Mouse (Mus musculus) gastrocnemius, postnatal 36 days (tissue): ENCODE data around the gene Krt25. TPM values are rescaled to one million over a fixed set of nuclear protein-coding genes. Genes with fewer than 3 reads are reported as not detected.

Experiments
- DNase-seq, 2 experiments: peaks; one replicate each; pipeline ENCODE4 v3.0.0; 2022
- intact Hi-C: fragments of 180-260 bp; cut with DNase I; formaldehyde crosslinking; loops from one replicate; pipeline ENCODE4 v1.15.1; 2025
- total RNA-seq, 2 experiments: library from RNA; stranded (reverse); gene quantifications; 2 replicates each; pipeline ENCODE4 v1.2.3; 2021

The Krt25 gene
- total RNA-seq, 2 experiments from 2014 or later: not detected

DNA sequence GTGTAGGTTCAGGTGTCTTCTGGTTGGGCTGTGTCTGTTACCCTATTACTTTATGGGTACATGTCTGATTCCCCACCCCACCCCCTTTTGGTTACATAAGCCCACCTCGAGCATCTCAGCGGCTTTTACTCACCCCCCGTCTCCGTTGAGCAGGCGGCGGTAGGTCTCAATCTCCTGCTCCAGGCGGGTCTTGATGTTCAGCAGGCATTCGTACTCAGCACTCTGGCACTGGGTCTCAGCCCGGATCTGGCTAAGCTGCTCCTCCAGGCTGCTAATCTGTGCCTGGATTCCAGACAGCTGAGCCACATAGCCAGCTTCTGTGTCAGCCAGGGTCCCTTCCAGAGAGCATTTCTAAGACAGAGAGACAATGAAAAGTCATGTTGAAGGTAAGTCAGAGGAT, 41.6 kb downstream of the Krt25 start:
- intact Hi-C loops: no loop called here
- DNase-seq: no peak

- intact Hi-C loops: no loop called here
- no peak for DNase-seq
These were observed 42.8 kb downstream of the Krt25 start for GRCm38 (mm10) chr11:99279986-99280385.

DNA sequence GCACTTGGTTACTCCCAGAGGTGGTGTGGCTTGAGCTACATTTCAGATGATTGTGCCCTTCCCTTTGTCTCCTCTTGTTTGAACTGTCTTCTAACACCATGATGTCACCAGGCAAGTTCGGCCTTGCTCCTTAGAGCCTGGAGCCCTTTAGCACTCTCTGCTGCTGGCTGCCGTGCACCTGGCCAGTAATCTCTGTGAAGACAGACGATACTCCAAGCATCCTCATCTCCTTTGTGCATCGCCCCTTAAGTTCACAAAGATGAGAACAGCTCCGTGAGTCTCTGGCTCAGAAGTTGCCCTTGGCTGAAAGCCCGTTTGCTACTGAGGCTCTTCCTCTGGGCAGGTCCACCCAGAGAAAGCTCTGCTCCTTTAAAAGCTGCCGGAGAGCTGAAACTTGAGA, 46.0 kb downstream of the Krt25 start:
- intact Hi-C loops: no loop called here
- no peak for DNase-seq

DNA sequence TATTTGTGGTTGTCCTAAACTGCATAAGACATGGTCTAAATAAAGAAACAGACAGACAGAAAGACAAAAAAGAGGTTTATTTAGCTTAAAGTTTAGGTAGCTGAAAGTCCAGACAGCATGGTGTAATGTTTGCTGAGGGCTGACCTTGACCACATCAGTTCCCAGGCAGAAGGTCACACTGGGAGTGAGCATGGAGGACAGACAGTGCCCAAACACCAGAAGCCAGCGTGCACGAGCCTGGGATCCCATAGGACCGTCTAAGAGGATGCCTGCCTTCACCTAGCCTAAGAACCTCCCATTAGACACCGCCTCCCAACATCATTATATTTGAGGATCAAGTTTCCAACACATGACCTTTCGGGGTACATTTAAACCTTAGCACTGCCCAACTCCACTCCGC, 47.1 kb downstream of the Krt25 start:
- no peak for DNase-seq
- intact Hi-C loops: no loop called here

DNA sequence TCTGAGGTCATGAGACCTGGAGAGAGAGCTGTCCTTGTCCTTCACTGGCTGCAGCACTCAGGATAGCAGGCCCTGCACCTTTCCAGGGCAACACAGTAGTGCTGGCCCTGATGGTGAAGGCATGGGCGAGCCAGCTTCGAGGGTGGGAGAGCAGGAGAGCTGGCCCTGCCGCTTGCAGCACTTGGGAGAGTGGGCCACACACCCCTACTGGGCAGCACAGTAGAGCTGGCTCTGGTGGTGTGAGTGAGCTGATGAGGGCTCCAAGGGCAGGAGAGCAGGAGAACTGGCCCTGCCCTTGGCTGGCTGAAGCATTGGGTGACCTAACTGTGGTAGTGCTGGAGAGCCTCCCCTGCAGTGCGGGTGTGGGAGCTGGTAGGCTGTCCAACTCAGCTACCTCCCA, 50.0 kb downstream of the Krt25 start:
- intact Hi-C loops: no loop called here
- DNase-seq: no peak

- no peak for DNase-seq
These were observed 53.6 kb downstream of the Krt25 start for GRCm38 (mm10) chr11:99269192-99269591.

DNA sequence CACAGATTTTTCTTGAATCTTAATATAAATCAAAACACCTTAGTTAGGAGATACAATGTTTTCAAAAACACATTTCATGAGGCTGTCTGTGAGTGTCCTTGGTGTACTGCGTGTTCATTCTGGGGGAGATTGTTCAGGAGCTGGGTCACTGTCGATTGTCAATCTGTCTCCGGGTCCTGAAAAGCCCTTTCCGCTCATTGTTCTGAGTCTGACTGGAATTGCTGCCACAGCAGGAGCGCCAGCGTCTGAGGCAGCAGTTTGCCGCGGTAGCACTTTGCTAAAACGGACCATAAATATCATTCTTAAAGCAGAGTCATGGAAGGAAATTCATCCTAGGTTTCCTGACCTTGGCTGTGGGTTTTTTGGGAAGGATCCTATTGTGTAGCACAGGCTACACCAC, 57.0 kb downstream of the Krt25 start:
- intact Hi-C loops: no loop called here
- DNase-seq: no peak

More at GRCm38 (mm10) chr11:99269192-99269591, 53.6 kb downstream of the Krt25 start:
- intact Hi-C loops: no loop called here

Other genes with a start within 250 kb of the Krt25 start
- not detected for gene Tns4, start 233.6 kb downstream of the Krt25 start, total RNA-seq
- not detected for gene Ccr7, start 167.9 kb downstream of the Krt25 start, total RNA-seq
- gene Smarce1, start 91.9 kb downstream of the Krt25 start, total RNA-seq: 10 to 100 TPM; 26.2 to 31.9 TPM
- 1 to 10 TPM; 3.8 to 7.2 TPM for gene Krt222, start 78.9 kb downstream of the Krt25 start, total RNA-seq
- not detected for gene Krt24, start 37.7 kb downstream of the Krt25 start, total RNA-seq
- not detected for gene Krt26, start 15.0 kb upstream of the Krt25 start, total RNA-seq
- not detected for gene Krt27, start 28.2 kb upstream of the Krt25 start, total RNA-seq
- not detected for gene Krt28, start 52.0 kb upstream of the Krt25 start, total RNA-seq
- 1 to 10 TPM; 3.3 to 3.5 TPM for gene Krt10, start 66.4 kb upstream of the Krt25 start, total RNA-seq
- not detected for gene Krt12, start 99.3 kb upstream of the Krt25 start, total RNA-seq
- gene Krt20, start 115.2 kb upstream of the Krt25 start, total RNA-seq: under 1 TPM in 1 of 2 experiments, not detected in 1; 0.17 TPM
- not detected for gene Krt23, start 170.2 kb upstream of the Krt25 start, total RNA-seq
- not detected for gene Krt39, start 198.4 kb upstream of the Krt25 start, total RNA-seq
- not detected for gene Krt40, start 220.2 kb upstream of the Krt25 start, total RNA-seq
- gene Krtap3-3, start 227.9 kb upstream of the Krt25 start, total RNA-seq: not detected
- not detected for gene Krtap3-2, start 233.9 kb upstream of the Krt25 start, total RNA-seq
- not detected for gene Gm11939, start 236.5 kb upstream of the Krt25 start, total RNA-seq
- gene Krtap3-1, start 243.7 kb upstream of the Krt25 start, total RNA-seq: not detected